Mouse (Mus musculus): ENCODE results near the gene Fthl17c. TPM values are rescaled to one million over a fixed set of nuclear protein-coding genes. Genes with fewer than 3 reads are reported as not detected.
"Not testable (repeated sequence)": the region's sequence is repeated elsewhere in the genome, so short reads cannot be mapped to it uniquely, and the experiment has no call there.

The Fthl17c gene
- not detected in 2 replicates for polyA plus RNA-seq (2015; fragmentation: Nextera tagmentation; extraction: Ambion mirVana)

DNA sequence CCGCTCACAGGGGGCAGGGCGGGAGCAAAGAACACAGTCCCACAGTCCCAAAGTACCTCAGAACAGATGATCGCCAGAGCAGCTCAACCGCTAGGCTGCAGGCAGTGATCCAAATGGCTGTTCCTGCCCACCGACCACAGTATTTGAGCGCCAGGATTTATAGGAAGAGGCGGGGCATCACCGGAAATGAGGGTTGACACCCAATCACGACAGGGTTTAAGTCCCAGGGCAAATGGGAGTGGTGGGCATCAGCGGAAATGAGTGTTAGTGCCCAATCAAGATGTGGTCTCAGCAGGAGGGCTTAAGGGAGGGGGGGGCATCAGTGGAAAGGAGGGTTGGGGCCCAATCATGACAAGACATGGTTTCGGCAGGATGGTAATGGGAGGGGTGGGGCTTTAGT is at the start of gene Fthl17c:
Gene Fthl17c, minus strand, starts transcription at position 101 of the 400 bp plus-strand sequence.
- WGBS, result no CpG with 5 or more reads among the region's 11 CpGs
- H3K27ac ChIP-seq (ENCODE audit: low read length); H3K9ac ChIP-seq (ENCODE audit: low read depth, low read length); H3K9me3 ChIP-seq (replicated peaks; ENCODE audit: control insufficient read depth, low read length, poor library complexity, severe bottlenecking); H3K4me3 ChIP-seq (ENCODE audit: low read depth, low read length); ATAC-seq; H3K4me2 ChIP-seq (ENCODE audit: low read length); H3K36me3 ChIP-seq (ENCODE audit: control insufficient read depth, insufficient read depth, low read length); H3K27me3 ChIP-seq (ENCODE audit: control insufficient read depth, insufficient read depth, low read depth, low read length); H3K4me1 ChIP-seq (ENCODE audit: control insufficient read depth, insufficient read depth, low read length): not testable (repeated sequence)

GRCm38 (mm10) chrX:9019481-9019880 is 43.1 kb upstream of the Fthl17c start:
- WGBS, result 59% methylated on average over 9 of the region's 10 CpGs
- no peak overlapping the region for H3K9ac ChIP-seq (ENCODE audit: low read depth, low read length)
- no peaks in the 10 kb centered on the region for H3K27me3 ChIP-seq (ENCODE audit: control insufficient read depth, insufficient read depth, low read depth, low read length)
- no peak overlapping the region for H3K27ac ChIP-seq (ENCODE audit: low read length)
- no peaks in the 10 kb centered on the region for H3K36me3 ChIP-seq (ENCODE audit: control insufficient read depth, insufficient read depth, low read length)
- no peaks in the 10 kb centered on the region for H3K4me1 ChIP-seq (ENCODE audit: control insufficient read depth, insufficient read depth, low read length)
- H3K4me2 ChIP-seq (ENCODE audit: low read length), result no peak overlapping the region
- no peaks in the 10 kb centered on the region for H3K9me3 ChIP-seq (replicated peaks; ENCODE audit: control insufficient read depth, low read length, poor library complexity, severe bottlenecking)
- no peak for ATAC-seq
- H3K4me3 ChIP-seq (ENCODE audit: low read depth, low read length), result no peak overlapping the region

DNA sequence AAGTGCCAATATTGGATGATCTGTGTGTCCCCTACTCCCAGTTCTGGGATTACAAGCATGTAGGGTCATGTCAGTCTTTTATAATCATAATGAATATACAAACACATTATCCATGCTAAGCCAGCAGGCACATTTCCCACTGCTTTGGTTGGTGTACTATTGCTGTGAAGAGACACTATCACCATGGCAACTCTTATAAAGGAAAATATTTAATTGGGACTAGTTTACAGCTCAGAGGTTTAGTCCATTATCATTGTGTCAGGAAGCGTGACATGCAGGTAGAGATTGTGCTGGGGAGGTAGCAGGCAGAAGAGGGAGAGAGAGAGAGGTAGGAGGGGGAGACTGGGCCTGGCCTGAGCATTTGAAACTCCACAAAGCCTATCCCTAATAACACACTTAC is 39.7 kb upstream of the Fthl17c start:
- WGBS, result 20% methylated on average over 1 of the region's 1 CpGs
- Histone ChIP-seq H3K27me3 (ENCODE audit: control insufficient read depth, insufficient read depth, low read depth, low read length) (no peaks in the 10 kb centered on the region), H3K9ac (ENCODE audit: low read depth, low read length) (no peak overlapping the region), H3K4me2 (ENCODE audit: low read length) (no peak overlapping the region), H3K4me3 (ENCODE audit: low read depth, low read length) (no peak overlapping the region), H3K9me3 (replicated peaks; ENCODE audit: control insufficient read depth, low read length, poor library complexity, severe bottlenecking) (no peaks in the 10 kb centered on the region), H3K36me3 (ENCODE audit: control insufficient read depth, insufficient read depth, low read length) (no peaks in the 10 kb centered on the region), H3K27ac (ENCODE audit: low read length) (no peak overlapping the region), H3K4me1 (ENCODE audit: control insufficient read depth, insufficient read depth, low read length) (no peaks in the 10 kb centered on the region)
- peak; percentile 72 for ATAC-seq

DNA sequence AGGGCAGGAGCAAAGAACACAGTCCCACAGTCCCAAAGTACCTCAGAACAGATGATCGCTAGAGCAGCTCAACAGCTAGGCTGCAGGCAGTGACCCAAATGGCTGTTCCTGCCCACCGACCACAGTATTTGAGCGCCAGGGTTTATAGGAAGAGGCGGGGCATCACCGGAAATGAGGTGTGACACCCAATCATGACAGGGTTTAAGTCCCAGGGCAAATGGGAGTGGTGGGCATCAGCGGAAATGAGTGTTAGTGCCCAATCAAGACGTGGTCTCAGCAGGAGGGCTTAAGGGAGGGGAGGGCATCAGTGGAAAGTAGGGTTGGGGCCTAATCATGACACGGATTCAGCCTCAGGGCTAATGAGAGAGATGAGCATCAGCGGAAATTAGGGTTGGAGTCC is 10.3 kb upstream of the Fthl17c start, which contains the start of gene Fthl17d:
Gene Fthl17d, minus strand, starts transcription at position 101 of the 400 bp plus-strand sequence.
- H3K27me3 ChIP-seq (ENCODE audit: control insufficient read depth, insufficient read depth, low read depth, low read length); H3K4me3 ChIP-seq (ENCODE audit: low read depth, low read length); H3K36me3 ChIP-seq (ENCODE audit: control insufficient read depth, insufficient read depth, low read length); H3K4me1 ChIP-seq (ENCODE audit: control insufficient read depth, insufficient read depth, low read length); H3K27ac ChIP-seq (ENCODE audit: low read length); H3K4me2 ChIP-seq (ENCODE audit: low read length); ATAC-seq; H3K9ac ChIP-seq (ENCODE audit: low read depth, low read length); H3K9me3 ChIP-seq (replicated peaks; ENCODE audit: control insufficient read depth, low read length, poor library complexity, severe bottlenecking): not testable (repeated sequence)
- no CpG with 5 or more reads among the region's 9 CpGs for WGBS

DNA sequence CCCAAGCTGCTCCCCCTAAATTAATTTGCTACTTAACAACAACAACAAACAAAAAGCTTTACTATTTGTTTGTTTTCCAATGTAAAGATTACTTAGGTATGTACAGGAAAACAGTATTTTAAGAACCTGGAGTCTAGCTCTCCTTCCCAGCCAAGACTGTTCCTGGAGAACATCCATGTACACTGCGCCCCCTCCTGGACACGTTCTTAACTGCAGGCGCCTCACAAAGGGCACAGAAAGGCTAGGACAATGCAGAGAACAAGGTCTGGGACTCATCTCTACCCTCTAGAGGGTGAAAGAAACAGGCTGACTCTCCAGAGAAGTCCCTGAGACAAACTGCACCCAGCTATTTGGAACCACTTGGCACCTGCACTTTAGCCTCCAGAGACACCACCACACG is 11.7 kb downstream of the Fthl17c start:
- not testable (repeated sequence) for H3K4me3 ChIP-seq (ENCODE audit: low read depth, low read length); H3K27me3 ChIP-seq (ENCODE audit: control insufficient read depth, insufficient read depth, low read depth, low read length); H3K27ac ChIP-seq (ENCODE audit: low read length); H3K4me1 ChIP-seq (ENCODE audit: control insufficient read depth, insufficient read depth, low read length); H3K9ac ChIP-seq (ENCODE audit: low read depth, low read length); H3K4me2 ChIP-seq (ENCODE audit: low read length); ATAC-seq; H3K9me3 ChIP-seq (replicated peaks; ENCODE audit: control insufficient read depth, low read length, poor library complexity, severe bottlenecking); H3K36me3 ChIP-seq (ENCODE audit: control insufficient read depth, insufficient read depth, low read length)
- WGBS, result 45% methylated on average over 4 of the region's 4 CpGs

GRCm38 (mm10) chrX:8962875-8963274 is 13.5 kb downstream of the Fthl17c start, which contains the start of gene Fthl17b:
TSS of gene Fthl17b (minus strand) at chrX:8962975.
- not testable (repeated sequence) for H3K36me3 ChIP-seq (ENCODE audit: control insufficient read depth, insufficient read depth, low read length); H3K4me3 ChIP-seq (ENCODE audit: low read depth, low read length); H3K4me1 ChIP-seq (ENCODE audit: control insufficient read depth, insufficient read depth, low read length); H3K9me3 ChIP-seq (replicated peaks; ENCODE audit: control insufficient read depth, low read length, poor library complexity, severe bottlenecking); H3K9ac ChIP-seq (ENCODE audit: low read depth, low read length); H3K4me2 ChIP-seq (ENCODE audit: low read length); H3K27me3 ChIP-seq (ENCODE audit: control insufficient read depth, insufficient read depth, low read depth, low read length); ATAC-seq; H3K27ac ChIP-seq (ENCODE audit: low read length)
- 77% methylated on average over 2 of the region's 11 CpGs for WGBS

DNA sequence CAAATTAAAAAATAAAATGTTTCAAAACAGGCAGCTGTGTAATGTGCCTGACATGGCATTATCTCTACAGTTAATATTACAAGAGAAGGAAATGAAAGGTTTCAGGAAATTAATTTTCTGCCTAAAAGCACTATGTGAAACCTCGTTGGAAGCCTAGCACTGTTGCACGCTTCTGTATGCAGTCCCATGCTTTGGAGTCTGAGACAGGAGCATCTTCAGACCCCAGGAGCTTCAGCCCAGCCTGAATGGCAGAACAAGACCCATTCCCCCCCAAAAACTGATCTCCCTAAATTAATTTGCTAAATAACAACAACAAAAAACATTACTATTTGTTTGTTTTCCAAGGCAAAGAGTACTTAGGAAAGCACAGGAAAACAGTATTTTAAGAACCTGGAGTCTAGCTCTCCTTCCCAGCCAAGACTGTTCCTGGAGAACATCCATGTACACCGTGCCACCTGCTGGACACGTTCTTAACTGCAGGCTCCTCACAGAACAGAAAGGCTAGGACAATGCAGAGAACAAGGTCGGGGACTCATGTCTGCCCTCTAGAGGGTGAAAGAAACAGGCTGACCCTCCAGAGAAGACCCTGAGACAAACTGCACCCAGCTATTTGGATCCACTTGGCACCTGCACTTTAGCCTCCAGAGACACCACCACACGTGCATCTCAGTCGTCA is 28.1 kb downstream of the Fthl17c start:
- 19% methylated on average over 5 of the region's 7 CpGs for WGBS
- not testable (repeated sequence) for H3K9ac ChIP-seq (ENCODE audit: low read depth, low read length); H3K27ac ChIP-seq (ENCODE audit: low read length); H3K4me1 ChIP-seq (ENCODE audit: control insufficient read depth, insufficient read depth, low read length); H3K4me3 ChIP-seq (ENCODE audit: low read depth, low read length); H3K36me3 ChIP-seq (ENCODE audit: control insufficient read depth, insufficient read depth, low read length); H3K9me3 ChIP-seq (replicated peaks; ENCODE audit: control insufficient read depth, low read length, poor library complexity, severe bottlenecking); H3K4me2 ChIP-seq (ENCODE audit: low read length); H3K27me3 ChIP-seq (ENCODE audit: control insufficient read depth, insufficient read depth, low read depth, low read length)
- peak; percentile 92 for ATAC-seq

- 0 out of 2 replicates have a peak, but pooled peaks have one; percentile 42 for ATAC-seq
- H3K36me3 ChIP-seq (ENCODE audit: control insufficient read depth, insufficient read depth, low read length), result no peaks in the 10 kb centered on the region
- 64% methylated on average over 8 of the region's 8 CpGs for WGBS
These were observed 32.3 kb downstream of the Fthl17c start for GRCm38 (mm10) chrX:8944041-8944440.

DNA sequence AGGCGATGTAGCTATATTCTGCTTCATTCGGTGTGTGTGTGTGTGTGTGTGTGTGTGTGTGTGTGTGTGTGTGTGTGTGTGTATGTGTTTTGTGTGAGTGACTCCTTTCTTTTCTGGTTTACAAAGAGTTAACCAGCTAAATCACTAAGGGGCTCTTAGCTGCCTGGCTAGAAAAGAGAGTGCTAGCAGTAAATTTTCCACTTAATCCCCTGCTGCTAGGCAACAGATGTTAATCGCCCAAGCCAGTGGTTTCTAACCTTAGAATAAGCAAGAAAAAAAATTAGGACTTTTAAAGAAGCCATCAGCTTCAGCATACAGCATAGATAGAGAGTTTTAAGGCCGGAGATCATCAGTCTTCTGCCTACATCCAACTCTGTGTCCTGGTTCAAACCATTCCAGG is 49.1 kb downstream of the Fthl17c start:
- peak overlapping the region; percentile 38; the same call in 1 of the 2 replicates for H3K27ac ChIP-seq (ENCODE audit: low read length)
- peak; percentile 66; the same call in 1 of the 2 replicates for ATAC-seq
- 9% methylated on average over 4 of the region's 4 CpGs for WGBS
- H3K4me1 ChIP-seq (ENCODE audit: control insufficient read depth, insufficient read depth, low read length), result no peaks in the 10 kb centered on the region
- no peak overlapping the region for H3K4me2 ChIP-seq (ENCODE audit: low read length)
- no peak overlapping the region for H3K9ac ChIP-seq (ENCODE audit: low read depth, low read length)
- H3K36me3 ChIP-seq (ENCODE audit: control insufficient read depth, insufficient read depth, low read length), result no peaks in the 10 kb centered on the region
- no peaks in the 10 kb centered on the region for H3K27me3 ChIP-seq (ENCODE audit: control insufficient read depth, insufficient read depth, low read depth, low read length)
- 0 out of 2 replicates have a peak, but pooled peaks cover 3% of the 10 kb centered on the region for H3K9me3 ChIP-seq (replicated peaks; ENCODE audit: control insufficient read depth, low read length, poor library complexity, severe bottlenecking)
- no peak overlapping the region for H3K4me3 ChIP-seq (ENCODE audit: low read depth, low read length)

More at GRCm38 (mm10) chrX:8944041-8944440, 32.3 kb downstream of the Fthl17c start:
- no peak overlapping the region for H3K4me3 ChIP-seq (ENCODE audit: low read depth, low read length)
- H3K4me1 ChIP-seq (ENCODE audit: control insufficient read depth, insufficient read depth, low read length), result no peaks in the 10 kb centered on the region
- H3K27ac ChIP-seq (ENCODE audit: low read length), result no peak overlapping the region
- no peaks in the 10 kb centered on the region for H3K27me3 ChIP-seq (ENCODE audit: control insufficient read depth, insufficient read depth, low read depth, low read length)
- H3K4me2 ChIP-seq (ENCODE audit: low read length), result no peak overlapping the region
- H3K9me3 ChIP-seq (replicated peaks; ENCODE audit: control insufficient read depth, low read length, poor library complexity, severe bottlenecking), result no peaks in the 10 kb centered on the region
- no peak overlapping the region for H3K9ac ChIP-seq (ENCODE audit: low read depth, low read length)

All from midbrain, embryonic 16.5 days (tissue).